Mouse (Mus musculus): Measurements from ENCODE around the gene Bnip2.

DNA sequence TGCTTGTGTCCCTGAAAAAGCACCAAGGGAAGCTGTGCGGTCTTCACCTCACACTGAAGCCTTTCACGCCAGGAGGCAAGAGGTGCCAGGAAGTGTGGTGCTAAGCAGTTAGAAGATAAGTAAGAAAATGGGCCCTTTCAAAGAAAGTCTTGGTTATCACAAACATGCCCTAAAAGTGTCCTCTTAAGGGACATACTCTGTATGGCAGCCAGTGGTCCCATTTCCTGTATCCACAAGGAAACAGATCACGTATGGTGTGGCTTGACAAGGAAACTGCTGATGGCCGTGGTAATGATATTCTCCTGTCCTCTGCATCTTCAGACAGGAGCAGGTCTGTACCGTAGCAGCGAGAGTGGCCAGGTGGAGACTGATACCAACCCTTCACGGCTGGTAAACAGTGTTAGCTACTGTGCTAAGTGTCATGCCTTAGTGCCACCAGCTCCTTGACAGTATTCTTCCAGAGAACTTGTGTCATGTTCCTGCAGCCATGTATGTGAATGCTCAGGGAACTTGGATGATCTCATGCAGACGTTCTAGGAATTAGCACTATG is 20.6 kb downstream of the Bnip2 start:
- TF ChIP-seq HCFC1 (IDR thresholded peaks at IDR 0.05; ENCODE audit: borderline replicate concordance, insufficient read depth, low read length): no peak
- no peak for TF ChIP-seq CHD2 (IDR thresholded peaks at IDR 0.05; ENCODE audit: low read depth, low read length)

Measured in ES-E14 (cell line).